Mouse (Mus musculus) embryonic facial prominence, embryonic 15.5 days (tissue): Measurements from ENCODE around the gene Glul. TPM values are rescaled to one million over a fixed set of nuclear protein-coding genes. Genes with fewer than 3 reads are reported as not detected.

Experiments used
- ATAC-seq: fragments of 200-750 bp; cut with Nextera tagmentation; 2 replicates; pipeline ENCODE4 v1.8.0; 2017; ENCODE audit warnings: low read depth, moderate TSS enrichment; ENCODE audit not compliant: insufficient number of reproducible peaks, low FRiP score, low TSS enrichment
- H3K27ac ChIP-seq: fragments of 300-500 bp; sonication (generic); replicated peaks from 2 replicates; pipeline ENCODE4 v1.5.1; 2015; ENCODE audit warnings: mild to moderate bottlenecking, inconsistent platforms
- H3K27me3 ChIP-seq: fragments of 300-500 bp; sonication (generic); 2 replicates; pipeline ENCODE4 v1.6.1; 2015; ENCODE audit warnings: inconsistent platforms
- H3K36me3 ChIP-seq: fragments of 300-500 bp; sonication (generic); 2 replicates; pipeline ENCODE4 v1.6.1; 2015; ENCODE audit warnings: mild to moderate bottlenecking, inconsistent platforms
- H3K4me1 ChIP-seq: fragments of 300-500 bp; sonication (generic); 2 replicates; pipeline ENCODE4 v1.6.1; 2015; ENCODE audit warnings: inconsistent platforms
- H3K4me2 ChIP-seq: fragments of 300-500 bp; sonication (generic); replicated peaks from 2 replicates; pipeline ENCODE4 v1.6.1; 2015; ENCODE audit warnings: mild to moderate bottlenecking, inconsistent platforms
- H3K4me3 ChIP-seq: fragments of 300-500 bp; sonication (generic); replicated peaks from 2 replicates; pipeline ENCODE4 v1.5.1; 2015; ENCODE audit warnings: mild to moderate bottlenecking, inconsistent platforms
- H3K9ac ChIP-seq: fragments of 300-500 bp; sonication (generic); 2 replicates; pipeline ENCODE4 v1.6.1; 2015; ENCODE audit warnings: inconsistent platforms
- H3K9me3 ChIP-seq: fragments of 300-500 bp; sonication (generic); replicated peaks from 2 replicates; pipeline ENCODE4 v1.6.1; 2016; ENCODE audit warnings: inconsistent platforms
- WGBS: fragments of 180-500 bp; shearing (Covaris S2); methylation state at CpG from one replicate; pipeline ENCODE4 v1.1.7; 2015; 5-methylcytosine and 5-hydroxymethylcytosine counted together
- polyA plus RNA-seq: library from polyadenylated mRNA; unstranded; fragments of >200 nt; fragmentation: Nextera tagmentation; extraction: Ambion mirVana; gene quantifications from 2 replicates; pipeline ENCODE4 v1.2.1, GENCODE M21; 2015

Glul gene
- polyA plus RNA-seq, 1 experiment from 2014 or later, result 119 TPM

DNA sequence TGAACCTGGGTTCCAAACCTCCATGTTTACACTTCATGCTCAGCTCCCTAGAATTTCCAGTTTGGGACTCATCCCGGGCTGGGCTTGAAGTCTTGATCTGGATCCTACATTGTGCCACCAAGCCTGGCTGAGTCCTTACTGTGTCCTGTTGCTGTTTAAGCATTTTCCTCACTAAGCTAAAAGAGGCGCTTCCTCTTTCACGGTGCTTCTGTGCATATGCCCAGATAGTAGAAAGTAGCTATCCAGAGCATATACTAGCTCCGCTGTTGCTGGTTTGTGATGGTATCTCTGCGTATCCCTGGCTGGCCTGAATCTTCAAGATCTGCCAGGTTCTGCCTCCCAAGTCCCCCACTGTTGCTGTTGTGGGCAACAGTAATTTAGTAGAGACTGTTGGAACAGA, 10.7 kb downstream of the Glul start:
- ATAC-seq, result no peak
- WGBS, result 84% methylated on average over 5 of the region's 5 CpGs
- Histone ChIP-seq H3K36me3 (peaks cover 44% of the 10 kb centered on the region), H3K27me3 (no peaks in the 10 kb centered on the region), H3K9me3 (no peaks in the 10 kb centered on the region), H3K27ac (no peak overlapping the region), H3K9ac (no peak overlapping the region), H3K4me1 (no peaks in the 10 kb centered on the region), H3K4me3 (no peak overlapping the region), H3K4me2 (no peak overlapping the region)

DNA sequence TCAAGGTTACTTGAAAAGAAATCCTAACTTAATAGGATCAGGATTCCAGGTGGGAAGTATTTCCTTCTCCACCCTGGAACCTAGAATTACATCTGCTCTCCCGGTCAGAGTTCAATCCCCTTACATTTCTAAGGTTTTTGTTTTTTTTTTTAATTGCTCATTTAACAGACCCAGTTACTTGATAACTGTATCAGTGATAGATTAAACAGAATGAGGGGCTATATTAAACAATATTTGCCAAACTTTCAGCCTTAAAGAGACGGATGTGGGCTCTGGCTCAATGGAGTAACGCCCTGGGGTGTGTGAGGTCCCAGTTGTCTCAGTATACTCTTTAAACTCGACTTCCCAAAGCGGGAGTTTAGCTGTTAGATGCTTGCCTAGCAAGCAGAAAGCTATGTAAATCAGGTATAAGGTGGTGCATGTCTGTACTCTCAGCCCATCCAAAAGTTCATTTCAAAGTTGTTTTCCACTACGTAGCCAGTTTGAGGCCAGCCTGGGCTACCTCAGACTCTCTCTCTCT, 11.6 kb downstream of the Glul start:
- 78% methylated on average over 6 of the region's 6 CpGs for WGBS
- Histone ChIP-seq H3K36me3 (peaks cover 35% of the 10 kb centered on the region), H3K4me2 (no peak overlapping the region), H3K9ac (no peak overlapping the region), H3K4me3 (no peak overlapping the region), H3K27me3 (no peaks in the 10 kb centered on the region), H3K4me1 (no peaks in the 10 kb centered on the region), H3K27ac (no peak overlapping the region), H3K9me3 (no peaks in the 10 kb centered on the region)
- ATAC-seq, result no peak

GRCm38 (mm10) chr1:153913869-153914268, 14.1 kb downstream of the Glul start:
- no peaks in the 10 kb centered on the region for H3K4me1 ChIP-seq
- H3K9ac ChIP-seq, result no peak overlapping the region
- ATAC-seq, result no peak

GRCm38 (mm10) chr1:153918521-153919206, 18.9 kb downstream of the Glul start:
- H3K4me2 ChIP-seq, result no peak overlapping the region
- no peaks in the 10 kb centered on the region for H3K36me3 ChIP-seq
- H3K9me3 ChIP-seq, result no peaks in the 10 kb centered on the region
- no peak overlapping the region for H3K9ac ChIP-seq
- no peak overlapping the region for H3K4me3 ChIP-seq
- no peak for ATAC-seq
- WGBS, result 82% methylated on average over 3 of the region's 3 CpGs
- H3K4me1 ChIP-seq, result no peaks in the 10 kb centered on the region
- H3K27ac ChIP-seq, result no peak overlapping the region
- H3K27me3 ChIP-seq, result no peaks in the 10 kb centered on the region

More at GRCm38 (mm10) chr1:153913869-153914268, 14.1 kb downstream of the Glul start:
- Histone ChIP-seq H3K4me3 (no peak overlapping the region), H3K9me3 (no peaks in the 10 kb centered on the region), H3K27me3 (no peaks in the 10 kb centered on the region), H3K36me3 (peaks cover 10% of the 10 kb centered on the region; the same call in 1 of the 2 replicates), H3K27ac (no peak overlapping the region), H3K4me2 (no peak overlapping the region)
- WGBS, result 71% methylated on average over 3 of the region's 3 CpGs

- ATAC-seq, result no peak
- Histone ChIP-seq H3K4me2 (no peak overlapping the region), H3K36me3 (no peaks in the 10 kb centered on the region), H3K4me3 (no peak overlapping the region), H3K9ac (no peak overlapping the region), H3K27ac (no peak overlapping the region), H3K27me3 (no peaks in the 10 kb centered on the region), H3K9me3 (no peaks in the 10 kb centered on the region), H3K4me1 (no peaks in the 10 kb centered on the region)
- WGBS, result 96% methylated on average over 3 of the region's 3 CpGs
Observed at GRCm38 (mm10) chr1:153921642-153922041, 21.9 kb downstream of the Glul start.

DNA sequence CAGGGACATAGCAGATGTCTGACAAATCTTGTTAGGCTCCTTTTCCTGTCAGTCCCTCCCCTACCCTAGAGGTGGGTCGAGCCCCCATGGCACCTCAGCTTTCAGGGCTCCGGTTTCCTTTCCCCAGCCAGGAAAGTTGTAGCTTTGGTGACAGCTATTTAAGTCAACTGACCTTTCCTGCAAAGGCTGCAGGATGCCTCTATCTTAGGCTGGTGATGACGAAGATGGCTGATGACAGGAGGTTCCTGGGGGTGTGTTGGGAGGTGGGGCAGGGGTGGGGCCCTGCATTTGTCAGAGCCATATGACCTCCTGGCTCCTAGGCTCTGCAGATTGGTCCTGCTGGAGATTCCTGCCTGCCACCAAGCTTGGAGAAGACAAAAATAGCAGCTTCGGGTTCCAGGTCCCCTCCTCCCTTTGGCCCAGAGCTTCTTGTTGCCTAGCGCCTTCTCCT, 22.9 kb downstream of the Glul start:
- Histone ChIP-seq H3K9me3 (no peaks in the 10 kb centered on the region), H3K4me2 (no peak overlapping the region), H3K36me3 (no peaks in the 10 kb centered on the region), H3K27ac (no peak overlapping the region), H3K9ac (no peak overlapping the region), H3K4me1 (no peaks in the 10 kb centered on the region), H3K27me3 (no peaks in the 10 kb centered on the region), H3K4me3 (no peak overlapping the region)
- ATAC-seq, result no peak
- WGBS, result 31% methylated on average over 5 of the region's 5 CpGs

- WGBS, result 76% methylated on average over 6 of the region's 6 CpGs
- Histone ChIP-seq H3K9ac (no peak overlapping the region), H3K27me3 (no peaks in the 10 kb centered on the region), H3K4me2 (no peak overlapping the region), H3K27ac (no peak overlapping the region), H3K36me3 (no peaks in the 10 kb centered on the region), H3K4me1 (no peaks in the 10 kb centered on the region), H3K4me3 (no peak overlapping the region), H3K9me3 (no peaks in the 10 kb centered on the region)
- no peak for ATAC-seq
Observed at GRCm38 (mm10) chr1:153924395-153925385, 24.9 kb downstream of the Glul start.

DNA sequence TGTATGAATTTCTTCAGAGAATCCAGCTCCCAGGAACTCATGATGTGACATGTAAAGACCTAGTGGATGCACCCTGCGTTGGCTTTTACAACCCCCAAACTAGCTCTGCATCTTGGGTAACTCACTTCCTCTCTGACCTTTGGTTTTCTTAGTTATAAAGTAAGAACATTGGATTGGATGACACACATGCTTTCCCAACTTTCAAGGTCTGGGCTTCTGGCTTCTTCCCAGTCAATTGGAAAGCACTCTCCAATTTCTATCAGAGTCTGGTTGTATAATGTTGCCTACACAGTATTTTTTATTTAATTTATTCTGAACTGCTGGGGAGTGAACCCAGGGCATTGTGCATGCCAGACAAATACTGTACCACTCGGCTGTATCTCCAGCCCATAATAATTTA, 30.7 kb downstream of the Glul start:
- WGBS, result 78% methylated on average over 2 of the region's 2 CpGs
- Histone ChIP-seq H3K27me3 (no peaks in the 10 kb centered on the region), H3K4me3 (no peak overlapping the region), H3K36me3 (no peaks in the 10 kb centered on the region), H3K9me3 (no peaks in the 10 kb centered on the region), H3K4me1 (no peaks in the 10 kb centered on the region), H3K4me2 (no peak overlapping the region), H3K9ac (no peak overlapping the region), H3K27ac (no peak overlapping the region)
- no peak for ATAC-seq

DNA sequence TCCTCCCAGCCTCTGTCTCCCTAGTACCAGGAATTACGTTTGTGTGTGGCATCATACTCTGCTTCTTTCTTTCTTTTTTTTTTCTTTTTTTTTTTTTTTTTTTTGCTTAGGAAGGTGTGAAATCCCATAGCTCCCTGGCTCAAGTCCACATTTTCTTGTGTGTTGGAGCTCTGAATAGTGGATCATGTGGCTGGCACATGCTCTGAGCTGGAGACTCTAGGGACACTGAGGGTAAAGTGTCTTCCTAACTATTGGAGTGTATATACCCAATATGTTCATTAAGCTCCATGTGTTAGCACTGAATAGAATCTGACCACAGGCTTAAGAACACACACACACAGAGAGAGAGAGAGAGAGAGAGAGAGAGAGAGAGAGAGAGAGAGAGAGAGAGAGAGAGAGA, 34.0 kb downstream of the Glul start:
- Histone ChIP-seq H3K4me3 (no peak overlapping the region), H3K4me1 (no peaks in the 10 kb centered on the region), H3K9ac (no peak overlapping the region), H3K4me2 (no peak overlapping the region), H3K36me3 (no peaks in the 10 kb centered on the region), H3K9me3 (no peaks in the 10 kb centered on the region), H3K27ac (no peak overlapping the region), H3K27me3 (no peaks in the 10 kb centered on the region)
- 65% methylated on average over 1 of the region's 1 CpGs for WGBS
- ATAC-seq, result no peak

DNA sequence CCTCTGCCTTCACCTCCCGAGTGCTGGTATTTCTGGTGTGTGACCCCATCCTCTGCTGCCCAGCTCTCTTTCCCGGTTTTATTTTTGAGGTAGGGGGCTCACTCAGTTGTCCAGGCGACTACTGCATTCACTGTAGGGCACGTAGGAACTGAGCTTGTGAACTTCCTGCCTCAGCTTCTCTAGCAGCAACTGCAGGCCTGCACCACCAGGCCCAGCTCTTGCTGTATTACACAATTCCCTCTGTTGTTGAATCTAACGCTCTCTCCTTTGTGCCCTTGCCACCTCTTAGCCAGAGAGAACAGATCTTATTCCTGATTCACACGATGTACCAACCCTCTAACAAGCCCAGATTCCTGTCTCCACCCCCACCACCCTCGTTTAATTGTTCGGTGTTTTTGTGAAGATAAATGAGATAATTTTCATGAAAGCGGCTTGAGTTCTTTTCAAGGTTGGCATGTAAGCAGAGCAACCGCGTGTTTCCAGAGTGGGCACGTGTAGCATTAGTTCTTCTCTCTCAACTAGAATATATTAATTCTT, 36.2 kb downstream of the Glul start:
- H3K27me3 ChIP-seq, result no peaks in the 10 kb centered on the region
- no peaks in the 10 kb centered on the region for H3K9me3 ChIP-seq
- H3K4me2 ChIP-seq, result no peak overlapping the region
- H3K27ac ChIP-seq, result no peak overlapping the region
- no peak for ATAC-seq
- WGBS, result 69% methylated on average over 12 of the region's 12 CpGs
- no peak overlapping the region for H3K4me3 ChIP-seq
- no peaks in the 10 kb centered on the region for H3K36me3 ChIP-seq
- H3K4me1 ChIP-seq, result no peaks in the 10 kb centered on the region
- no peak overlapping the region for H3K9ac ChIP-seq

DNA sequence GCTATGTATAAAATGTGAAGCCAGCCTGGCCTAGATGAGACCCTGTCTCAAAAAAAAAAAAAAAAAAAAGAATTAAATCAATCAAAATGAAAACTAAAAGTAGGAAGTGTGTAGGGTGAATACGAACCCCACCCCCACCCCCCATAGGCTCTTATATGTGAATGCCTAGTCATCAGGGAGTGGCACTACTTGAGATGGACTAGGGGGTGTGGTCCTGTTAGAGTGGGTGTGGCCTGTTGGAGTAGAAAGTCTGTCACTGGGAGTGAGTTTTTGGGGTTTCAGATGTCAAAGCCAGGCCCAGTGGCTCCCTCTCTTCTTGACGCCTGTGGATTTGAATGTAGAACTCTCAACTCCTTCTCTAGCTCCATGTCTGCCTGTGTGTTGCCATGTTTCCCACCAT, 37.3 kb downstream of the Glul start:
- Histone ChIP-seq H3K4me3 (no peak overlapping the region), H3K4me2 (no peak overlapping the region), H3K9ac (no peak overlapping the region), H3K36me3 (no peaks in the 10 kb centered on the region), H3K27ac (no peak overlapping the region), H3K9me3 (no peaks in the 10 kb centered on the region), H3K4me1 (no peaks in the 10 kb centered on the region), H3K27me3 (no peaks in the 10 kb centered on the region)
- 92% methylated on average over 2 of the region's 2 CpGs for WGBS
- no peak for ATAC-seq
